Mouse (Mus musculus): ENCODE data around the gene Dhx38.
A peak's percentile ranks its signal among the peaks of the same experiment; 100 is the strongest.

The Dhx38 gene

GRCm38 (mm10) chr8:109551663-109552062 is 14.0 kb downstream of the Dhx38 start:
- ATAC-seq (ENCODE audit: low TSS enrichment): peak; percentile 72

GRCm38 (mm10) chr8:109544049-109544448 is 21.6 kb downstream of the Dhx38 start:
- ATAC-seq (ENCODE audit: low TSS enrichment): no peak

GRCm38 (mm10) chr8:109542748-109543519 is 22.7 kb downstream of the Dhx38 start:
- ATAC-seq (ENCODE audit: low TSS enrichment): peak; percentile 63

GRCm38 (mm10) chr8:109542165-109542564 is 23.5 kb downstream of the Dhx38 start:
- peak; percentile 38 for ATAC-seq (ENCODE audit: low TSS enrichment)

GRCm38 (mm10) chr8:109536703-109537102 is 29.0 kb downstream of the Dhx38 start:
- peak; percentile 86 for ATAC-seq (ENCODE audit: low TSS enrichment)

GRCm38 (mm10) chr8:109535140-109535990 is 30.3 kb downstream of the Dhx38 start:
- peak; percentile 74 for ATAC-seq (ENCODE audit: low TSS enrichment)

- no peak for ATAC-seq (ENCODE audit: low TSS enrichment)
Observed at GRCm38 (mm10) chr8:109524008-109524407, 41.7 kb downstream of the Dhx38 start.

GRCm38 (mm10) chr8:109505560-109505959 is 60.1 kb downstream of the Dhx38 start:
- ATAC-seq (ENCODE audit: low TSS enrichment): peak; percentile 93

GRCm38 (mm10) chr8:109503566-109503965 is 62.1 kb downstream of the Dhx38 start:
- ATAC-seq (ENCODE audit: low TSS enrichment): no peak

- ATAC-seq (ENCODE audit: low TSS enrichment): peak; percentile 73; the same call in 1 of the 2 replicates
Observed at GRCm38 (mm10) chr8:109499009-109499717, 66.5 kb downstream of the Dhx38 start.
